In the genomic region with DNA sequence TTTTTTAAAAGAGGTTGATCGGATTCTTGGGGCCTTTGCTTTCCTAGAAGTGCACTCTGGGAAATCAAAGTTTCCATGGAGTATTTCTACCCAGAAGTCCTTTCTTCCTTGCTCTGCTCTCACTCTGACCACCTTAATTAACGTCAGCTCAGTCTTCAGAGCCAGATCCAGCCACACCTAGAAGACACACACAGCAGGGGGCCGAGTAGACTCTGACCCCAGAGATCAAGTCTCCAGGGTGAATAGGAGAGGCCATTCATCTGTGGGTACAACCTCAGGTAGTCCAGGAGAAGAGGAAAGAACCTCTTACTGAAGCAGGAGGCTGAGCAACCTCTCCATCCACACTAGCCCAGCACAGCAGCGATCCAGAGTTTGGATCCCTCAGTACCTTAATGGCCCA, we compare ENCODE assay signal across 12 mouse cellular contexts.
"Had no signal": no experiment of that assay in that cellular context is flagged by ENCODE, and none has a peak within 500 bp of the region (broad histone marks: within the 10 kb centered on the region; RNA-seq: fewer than 3 reads in every experiment).

No protein-coding gene starts in this region.

- H3K27me3 ChIP-seq: limb, embryonic 13.5 days; neural tube, embryonic 12.5 days; stomach, embryonic 15.5 days had no signal

- DNase-seq: kidney, postnatal 10 days; left cerebral cortex, postnatal 4 days; lung, adult 18-20 months; lung, postnatal 36 days; midbrain, embryonic 14.5 days; retina, postnatal 1 day; right cerebral cortex, postnatal 4 days; spleen, adult 18-20 months had no signal

- H3K4me2 ChIP-seq: limb, embryonic 13.5 days; neural tube, embryonic 12.5 days; stomach, embryonic 15.5 days had no signal

- H3K9ac ChIP-seq: limb, embryonic 13.5 days; liver, embryonic 14.5 days; neural tube, embryonic 12.5 days; stomach, embryonic 15.5 days had no signal

- H3K36me3 ChIP-seq: limb, embryonic 13.5 days; neural tube, embryonic 12.5 days; stomach, embryonic 15.5 days had no signal

- H3K9me3 ChIP-seq: limb, embryonic 13.5 days; neural tube, embryonic 12.5 days; stomach, embryonic 15.5 days had no signal

- H3K4me1 ChIP-seq: stomach, embryonic 15.5 days had no signal

- H3K4me3 ChIP-seq: limb, embryonic 13.5 days; neural tube, embryonic 12.5 days; stomach, embryonic 15.5 days had no signal

- H3K27ac ChIP-seq: limb, embryonic 13.5 days; liver, embryonic 14.5 days; neural tube, embryonic 12.5 days; stomach, embryonic 15.5 days had no signal
